Mouse (Mus musculus) thymus, postnatal 4 days (tissue): Measurements from ENCODE around the gene Lyzl4.
"Not testable (repeated sequence)": the region's sequence is repeated elsewhere in the genome, so short reads cannot be mapped to it uniquely, and the experiment has no call there.

ENCODE experiments used
- DNase-seq: peaks from one replicate; pipeline ENCODE4 v3.0.0; 2021

Gene Lyzl4

GRCm38 (mm10) chr9:121599551-121599950 is 42.3 kb downstream of the Lyzl4 start:
- no peak for DNase-seq

- no peak for DNase-seq
Observed at GRCm38 (mm10) chr9:121598106-121598505, 43.8 kb downstream of the Lyzl4 start.

- DNase-seq: no peak
Observed at GRCm38 (mm10) chr9:121594771-121595170, 47.1 kb downstream of the Lyzl4 start.

GRCm38 (mm10) chr9:121593768-121594167 is 48.1 kb downstream of the Lyzl4 start:
- DNase-seq: not testable (repeated sequence)

- no peak for DNase-seq
Observed at GRCm38 (mm10) chr9:121592948-121593550, 48.8 kb downstream of the Lyzl4 start.

GRCm38 (mm10) chr9:121589533-121589932 is 52.4 kb downstream of the Lyzl4 start:
- DNase-seq: no peak

GRCm38 (mm10) chr9:121574380-121574779 is 67.5 kb downstream of the Lyzl4 start:
- DNase-seq: no peak

- no peak for DNase-seq
Observed at GRCm38 (mm10) chr9:121568451-121568850, 73.4 kb downstream of the Lyzl4 start.

GRCm38 (mm10) chr9:121566387-121566786 is 75.5 kb downstream of the Lyzl4 start:
- no peak for DNase-seq

GRCm38 (mm10) chr9:121563276-121563675 is 78.6 kb downstream of the Lyzl4 start:
- no peak for DNase-seq

- DNase-seq: no peak
Observed at GRCm38 (mm10) chr9:121560515-121560914, 81.4 kb downstream of the Lyzl4 start.

GRCm38 (mm10) chr9:121558167-121558566 is 83.7 kb downstream of the Lyzl4 start:
- DNase-seq: no peak

- DNase-seq: no peak
Observed at GRCm38 (mm10) chr9:121556913-121557312, 85.0 kb downstream of the Lyzl4 start.

- no peak for DNase-seq
Observed at GRCm38 (mm10) chr9:121555395-121556000, 86.4 kb downstream of the Lyzl4 start.

- no peak for DNase-seq
Observed at GRCm38 (mm10) chr9:121553643-121554042, 88.3 kb downstream of the Lyzl4 start.

- DNase-seq: no peak
Observed at GRCm38 (mm10) chr9:121550327-121550771, 91.5 kb downstream of the Lyzl4 start.

- no peak for DNase-seq
Observed at GRCm38 (mm10) chr9:121549444-121549843, 92.5 kb downstream of the Lyzl4 start.

- no peak for DNase-seq
Observed at GRCm38 (mm10) chr9:121549010-121549409, 92.9 kb downstream of the Lyzl4 start.

GRCm38 (mm10) chr9:121547431-121547830 is 94.5 kb downstream of the Lyzl4 start:
- DNase-seq: no peak

- DNase-seq: no peak
Observed at GRCm38 (mm10) chr9:121541530-121541929, 100.4 kb downstream of the Lyzl4 start.

GRCm38 (mm10) chr9:121532626-121533025 is 109.3 kb downstream of the Lyzl4 start:
- DNase-seq: no peak

- no peak for DNase-seq
Observed at GRCm38 (mm10) chr9:121528605-121529357, 113.1 kb downstream of the Lyzl4 start.
